Mouse (Mus musculus) heart, embryonic 16.5 days (tissue): ENCODE data around the gene Paf1. TPM values are rescaled to one million over a fixed set of nuclear protein-coding genes. Genes with fewer than 3 reads are reported as not detected.

Experiments used
- ATAC-seq: fragments of 200-750 bp; cut with Nextera tagmentation; replicated peaks from 2 replicates; pipeline ENCODE4 v1.8.0; 2017; ENCODE audit warnings: moderate number of reproducible peaks; ENCODE audit not compliant: insufficient read depth, low FRiP score; ENCODE audit errors: extremely low read depth
- H3K27ac ChIP-seq: fragments of 300-500 bp; sonication (generic); 2 replicates; pipeline ENCODE4 v1.5.1; 2014; ENCODE audit warnings: mild to moderate bottlenecking, low read length, control low read depth, moderate library complexity
- H3K27me3 ChIP-seq: fragments of 300-500 bp; sonication (generic); 2 replicates; pipeline ENCODE4 v1.6.1; 2014; ENCODE audit warnings: low read length, mixed read lengths; ENCODE audit not compliant: control insufficient read depth, insufficient read depth
- H3K36me3 ChIP-seq: fragments of 300-500 bp; sonication (generic); 2 replicates; pipeline ENCODE4 v1.6.1; 2014; ENCODE audit not compliant: control insufficient read depth, insufficient read depth
- H3K4me1 ChIP-seq: fragments of 300-500 bp; sonication (generic); 2 replicates; pipeline ENCODE4 v1.6.1; 2014; ENCODE audit warnings: low read length, mixed read lengths; ENCODE audit not compliant: control insufficient read depth, insufficient read depth
- H3K4me2 ChIP-seq: fragments of 300-500 bp; sonication (generic); 2 replicates; pipeline ENCODE4 v1.6.1; 2014; ENCODE audit warnings: low read depth, mild to moderate bottlenecking, control low read depth, low read length
- H3K4me3 ChIP-seq: fragments of 300-500 bp; sonication (generic); 2 replicates; pipeline ENCODE4 v1.5.1; 2014; ENCODE audit warnings: mild to moderate bottlenecking, control low read depth, low read length
- H3K9ac ChIP-seq: fragments of 300-500 bp; sonication (generic); 2 replicates; pipeline ENCODE4 v1.6.1; 2014; ENCODE audit warnings: low read length, control low read depth
- H3K9me3 ChIP-seq: fragments of 300-500 bp; sonication (generic); replicated peaks from 2 replicates; pipeline ENCODE4 v1.6.1; 2016; ENCODE audit warnings: low read length; ENCODE audit not compliant: control insufficient read depth
- WGBS: fragments of 180-500 bp; shearing (Covaris S2); extraction: QIAGEN DNeasy Blood & Tissue Kit; methylation state at CpG from one replicate; pipeline ENCODE4 v1.1.7; 2014; 5-methylcytosine and 5-hydroxymethylcytosine counted together
- polyA plus RNA-seq: library from polyadenylated mRNA; unstranded; fragments of >200 nt; fragmentation: Nextera tagmentation; extraction: Ambion mirVana; gene quantifications from 2 replicates; pipeline ENCODE4 v1.2.1, GENCODE M21; 2015

Paf1 gene
- 78.9 and 79.9 TPM in 2 replicates for polyA plus RNA-seq

- H3K4me3 ChIP-seq: peak within 1 kb of the TSS; percentile 98
- WGBS: under 1% methylated on average over 58 of the region's 58 CpGs
- ATAC-seq: peak; percentile 97
- H3K9me3 ChIP-seq: no peaks in the 10 kb centered on the region
- peak within 1 kb of the TSS; percentile 94 for H3K9ac ChIP-seq
- H3K27me3 ChIP-seq: no peaks in the 10 kb centered on the region
- peak within 1 kb of the TSS; percentile 76 for H3K27ac ChIP-seq
- H3K4me1 ChIP-seq: peaks cover 15% of the 10 kb centered on the region
- H3K36me3 ChIP-seq: peaks cover 45% of the 10 kb centered on the region
- H3K4me2 ChIP-seq: peak within 1 kb of the TSS; percentile 95
These were observed at the start of gene Paf1, which contains the start of gene Med29 for GRCm38 (mm10) chr7:28392429-28393271. TSS of gene Paf1 (plus strand) at chr7:28392951. TSS of gene Med29 (minus strand) at chr7:28392708.

DNA sequence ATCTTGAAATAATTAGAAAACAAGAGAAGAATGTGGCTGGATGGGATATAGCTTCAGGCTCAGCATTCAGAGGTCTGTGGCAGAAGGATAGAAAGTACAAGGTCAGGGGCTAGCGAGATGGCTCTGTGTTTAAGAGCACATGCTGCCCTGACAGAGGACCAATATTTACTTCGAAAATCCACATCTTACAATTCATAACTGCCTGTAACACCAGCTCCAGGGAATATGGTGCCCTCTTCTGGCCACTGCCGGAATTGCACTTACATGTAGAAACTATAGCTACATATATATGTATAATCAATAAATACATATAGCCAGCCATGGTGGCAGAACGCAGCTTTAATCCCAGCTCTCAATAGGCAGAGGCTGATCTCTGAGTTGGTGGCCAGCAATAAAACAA, 48.1 kb upstream of the Paf1 start:
- H3K9me3 ChIP-seq: no peaks in the 10 kb centered on the region
- WGBS: 3% methylated on average over 4 of the region's 4 CpGs
- H3K4me2 ChIP-seq: no peak overlapping the region
- H3K9ac ChIP-seq: no peak overlapping the region
- no peak overlapping the region for H3K27ac ChIP-seq
- H3K4me1 ChIP-seq: peaks cover 1% of the 10 kb centered on the region
- H3K36me3 ChIP-seq: no peaks in the 10 kb centered on the region
- ATAC-seq: no peak
- H3K27me3 ChIP-seq: no peaks in the 10 kb centered on the region
- no peak overlapping the region for H3K4me3 ChIP-seq

- WGBS: 47% methylated on average over 3 of the region's 3 CpGs
- Histone ChIP-seq H3K4me1 (peaks cover 15% of the 10 kb centered on the region), H3K36me3 (peaks cover 9% of the 10 kb centered on the region; the same call in 1 of the 2 replicates), H3K27ac (no peak overlapping the region; the same call in 1 of the 2 replicates), H3K4me3 (no peak overlapping the region), H3K27me3 (no peaks in the 10 kb centered on the region), H3K9ac (no peak overlapping the region), H3K4me2 (no peak overlapping the region), H3K9me3 (no peaks in the 10 kb centered on the region)
- ATAC-seq: no peak
These were observed 45.0 kb upstream of the Paf1 start for GRCm38 (mm10) chr7:28347746-28348145.

- H3K4me2 ChIP-seq: no peak overlapping the region
- no peak overlapping the region for H3K4me3 ChIP-seq
- ATAC-seq: no peak
- 81% methylated on average over 7 of the region's 7 CpGs for WGBS
- peaks cover 18% of the 10 kb centered on the region for H3K36me3 ChIP-seq
- no peak overlapping the region for H3K27ac ChIP-seq
- no peaks in the 10 kb centered on the region for H3K27me3 ChIP-seq
- H3K9me3 ChIP-seq: no peaks in the 10 kb centered on the region
- H3K4me1 ChIP-seq: peaks cover 15% of the 10 kb centered on the region
- no peak overlapping the region for H3K9ac ChIP-seq
These were observed 44.1 kb upstream of the Paf1 start for GRCm38 (mm10) chr7:28348601-28349000.

- Histone ChIP-seq H3K27me3 (no peaks in the 10 kb centered on the region), H3K4me2 (peak within 1 kb of the TSS; percentile 93), H3K9me3 (no peaks in the 10 kb centered on the region), H3K36me3 (peaks cover 29% of the 10 kb centered on the region), H3K9ac (peak within 1 kb of the TSS; percentile 97), H3K4me3 (peak within 1 kb of the TSS; percentile 91), H3K4me1 (peaks cover 15% of the 10 kb centered on the region), H3K27ac (peak within 1 kb of the TSS; percentile 93)
- WGBS: under 1% methylated on average over 49 of the region's 50 CpGs
- peak; percentile 94 for ATAC-seq
These were observed 42.4 kb upstream of the Paf1 start, which contains the start of gene Rps16 for GRCm38 (mm10) chr7:28350155-28350883. TSS of gene Rps16 (plus strand) at chr7:28350652.

DNA sequence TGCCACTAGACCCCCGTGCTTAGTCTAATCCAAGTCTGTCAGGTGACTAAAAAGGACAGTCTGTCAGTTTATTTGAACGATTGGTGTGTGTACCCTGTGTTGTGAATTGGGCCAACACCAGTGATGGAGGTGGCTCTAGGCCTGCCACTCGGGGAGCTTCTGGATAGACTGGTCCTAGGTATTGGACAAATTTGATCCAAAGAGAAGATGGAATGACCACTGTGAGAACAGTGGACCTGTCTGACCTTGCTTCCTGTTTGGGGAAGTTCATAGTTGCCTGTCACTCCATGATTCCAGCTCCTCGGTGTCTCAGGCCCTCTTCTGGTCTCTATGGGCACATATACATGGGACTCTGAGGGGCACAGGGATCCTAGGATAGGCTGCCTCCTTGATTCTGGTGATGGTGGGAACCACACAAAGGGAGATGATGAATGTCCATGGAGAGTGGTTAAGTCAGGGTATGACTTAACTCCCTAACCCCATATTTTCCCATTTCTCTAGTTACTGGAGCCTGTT, 41.0 kb upstream of the Paf1 start:
- peak overlapping the region; percentile 91 for H3K4me3 ChIP-seq
- no peaks in the 10 kb centered on the region for H3K27me3 ChIP-seq
- no peaks in the 10 kb centered on the region for H3K9me3 ChIP-seq
- H3K4me2 ChIP-seq: peak overlapping the region; percentile 93
- peak overlapping the region; percentile 1; the same call in 1 of the 2 replicates for H3K27ac ChIP-seq
- H3K9ac ChIP-seq: peak overlapping the region; percentile 97
- H3K36me3 ChIP-seq: peaks cover 29% of the 10 kb centered on the region
- peaks cover 17% of the 10 kb centered on the region for H3K4me1 ChIP-seq
- no peak for ATAC-seq
- WGBS: 27% methylated on average over 4 of the region's 4 CpGs

DNA sequence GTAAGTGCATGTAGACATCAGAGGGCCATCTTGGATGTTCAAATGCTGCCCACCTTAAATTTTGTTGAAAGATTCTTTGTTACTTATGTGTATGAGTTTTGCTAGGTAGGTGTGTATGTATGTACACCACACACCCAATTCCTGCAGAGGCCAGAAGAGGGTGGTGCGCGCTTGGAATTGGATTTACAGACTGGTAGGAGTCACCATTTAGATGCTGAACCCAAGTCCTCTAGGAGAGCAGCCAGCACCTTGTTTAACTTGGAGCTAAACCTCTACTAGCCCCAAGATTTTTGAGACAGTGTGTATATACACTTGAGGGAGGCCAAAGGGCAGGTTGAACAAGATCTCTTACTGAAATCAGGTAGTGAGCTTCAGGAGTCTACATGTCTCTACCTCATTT, 39.5 kb upstream of the Paf1 start:
- WGBS: 94% methylated on average over 2 of the region's 2 CpGs

DNA sequence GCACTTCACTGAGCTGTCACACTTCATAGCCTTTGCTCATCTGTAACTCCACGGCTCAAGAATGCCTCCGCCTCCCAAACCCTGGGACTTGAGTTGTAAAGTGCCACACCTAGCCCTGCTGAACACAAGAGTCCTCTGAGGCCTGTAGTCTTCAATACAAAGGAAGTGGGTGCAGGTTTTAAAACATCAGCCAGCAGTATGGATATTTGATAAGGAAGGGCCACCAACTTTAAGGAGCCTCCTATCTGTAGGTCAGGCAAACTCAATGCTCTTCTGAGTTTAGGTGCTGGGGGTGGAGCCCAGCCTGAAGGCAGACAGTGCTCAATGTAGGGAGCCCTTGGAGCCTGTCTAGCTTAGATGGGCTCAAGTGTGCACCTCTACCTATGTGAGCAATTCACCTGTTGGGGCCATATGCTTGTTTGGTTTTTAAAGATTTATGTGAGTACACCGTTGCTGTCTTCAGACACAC, 38.6 kb upstream of the Paf1 start:
- Histone ChIP-seq H3K9ac (no peak overlapping the region), H3K4me1 (peaks cover 36% of the 10 kb centered on the region), H3K27me3 (no peaks in the 10 kb centered on the region), H3K9me3 (no peaks in the 10 kb centered on the region), H3K4me3 (no peak overlapping the region), H3K27ac (no peak overlapping the region), H3K4me2 (no peak overlapping the region), H3K36me3 (peaks cover 29% of the 10 kb centered on the region)
- WGBS: 88% methylated on average over 3 of the region's 3 CpGs
- no peak for ATAC-seq

More for the DNA sequence above, 39.5 kb upstream of the Paf1 start:
- no peaks in the 10 kb centered on the region for H3K27me3 ChIP-seq
- H3K9me3 ChIP-seq: no peaks in the 10 kb centered on the region
- no peak overlapping the region for H3K27ac ChIP-seq
- no peak overlapping the region for H3K9ac ChIP-seq
- peaks cover 32% of the 10 kb centered on the region for H3K4me1 ChIP-seq
- peaks cover 29% of the 10 kb centered on the region for H3K36me3 ChIP-seq
- H3K4me2 ChIP-seq: no peak overlapping the region
- no peak for ATAC-seq
- no peak overlapping the region for H3K4me3 ChIP-seq
